Mouse (Mus musculus) cerebellum, adult 2 months (tissue): ENCODE measurements around the gene Mettl17.

ENCODE experiments used
- CTCF ChIP-seq: fragments of 200-500 bp; IDR thresholded peaks from 2 replicates; pipeline ENCODE4 v1.5.1; 2011; ENCODE audit warnings: low read depth, mild to moderate bottlenecking, control low read depth, low read length, moderate library complexity, borderline replicate concordance; ENCODE audit not compliant: insufficient read depth
- POLR2A ChIP-seq: fragments of 200-500 bp; IDR thresholded peaks from 2 replicates; pipeline ENCODE4 v1.6.1; 2011; ENCODE audit warnings: low read length, control low read depth, borderline replicate concordance; ENCODE audit not compliant: insufficient read depth

GRCm38 (mm10) chr14:51922910-51923309 lies 38.3 kb downstream of the Mettl17 start:
- no peak for TF ChIP-seq POLR2A
- TF ChIP-seq CTCF = no peak
